Mouse (Mus musculus) adrenal gland, adult 2 months (tissue): ENCODE measurements at regions not wholly inside any gene's neighbourhood (a gene's known extent, or its start where the extent isn't known, plus 50 kb on each side); places are given as distances from the start of the nearest gene placed in this dataset.

Experiments used
- DNase-seq: peaks from one replicate; pipeline ENCODE4 v3.0.0; 2021

- DNase-seq = no peak
These were observed 854.7 kb upstream of the Stxbp6 start for GRCm38 (mm10) chr12:45929001-45929759.
